Mouse (Mus musculus) myocyte (in vitro differentiated cells): ENCODE measurements at regions not wholly inside any gene's neighbourhood (a gene's known extent, or its start where the extent isn't known, plus 50 kb on each side); places are given as distances from the start of the nearest gene placed in this dataset.

Source experiments
- H3K27me3 ChIP-seq: one replicate; pipeline ENCODE4 v1.6.1; 2011; ENCODE audit not compliant: control insufficient read depth, insufficient read depth, insufficient read length
- H3K36me3 ChIP-seq: one replicate; pipeline ENCODE4 v1.6.1; 2011; ENCODE audit not compliant: control insufficient read depth, insufficient read depth
- H3K4me2 ChIP-seq: one replicate; pipeline ENCODE4 v1.6.1; 2011; ENCODE audit warnings: low read depth, control low read depth
- H3K4me3 ChIP-seq: one replicate; pipeline ENCODE4 v1.5.1; 2011; ENCODE audit warnings: mild to moderate bottlenecking, control low read depth, moderate library complexity
- H3K79me2 ChIP-seq: one replicate; pipeline ENCODE4 v1.6.1; 2011; ENCODE audit not compliant: control insufficient read depth, insufficient read depth
- H3ac ChIP-seq: one replicate; pipeline ENCODE4 v1.6.1; 2011; ENCODE audit not compliant: control insufficient read depth, insufficient read length
- CEBPB ChIP-seq: IDR thresholded peaks from 2 replicates; pipeline ENCODE4 v1.6.1; 2011; ENCODE audit warnings: mild to moderate bottlenecking, moderate library complexity; ENCODE audit not compliant: poor library complexity, insufficient read depth, severe bottlenecking
- E2F4 ChIP-seq: IDR thresholded peaks from one replicate; pipeline ENCODE4 v1.6.1; 2011; ENCODE audit warnings: mild to moderate bottlenecking, control low read depth, moderate library complexity; ENCODE audit not compliant: insufficient read depth
- MAX ChIP-seq: IDR thresholded peaks from one replicate; pipeline ENCODE4 v1.6.1; 2011; ENCODE audit warnings: low read depth, mild to moderate bottlenecking, control low read depth
- MYOD1 ChIP-seq, 3 experiments: IDR thresholded peaks; one replicate each; pipeline ENCODE4 v1.6.1; 2011; ENCODE audit warnings: control low read depth in 2 of 3, low read depth in 2 of 3, mild to moderate bottlenecking in 2 of 3, moderate library complexity in 1 of 3; ENCODE audit not compliant: insufficient read length in 2 of 3, control insufficient read depth in 1 of 3
- MYOG ChIP-seq, 3 experiments: IDR thresholded peaks; one replicate each; pipeline ENCODE4 v1.6.1; 2011; ENCODE audit warnings: control low read depth in 2 of 3, low read depth in 2 of 3, mild to moderate bottlenecking in 2 of 3; ENCODE audit not compliant: insufficient read length in 2 of 3, control insufficient read depth in 1 of 3, insufficient read depth in 1 of 3
- POLR2A ChIP-seq: IDR thresholded peaks from one replicate; pipeline ENCODE4 v1.6.1; 2011; ENCODE audit warnings: low read depth, mild to moderate bottlenecking, control low read depth, moderate library complexity; ENCODE audit not compliant: insufficient read length
- POLR2AphosphoS2 ChIP-seq: IDR thresholded peaks from one replicate; pipeline ENCODE4 v1.6.1; 2011; ENCODE audit warnings: low read depth, control low read depth; ENCODE audit not compliant: insufficient read length
- REST ChIP-seq: IDR thresholded peaks from one replicate; pipeline ENCODE4 v1.6.1; 2011; ENCODE audit warnings: mild to moderate bottlenecking, control low read depth, moderate library complexity; ENCODE audit not compliant: insufficient read depth, insufficient read length
- SRF ChIP-seq: IDR thresholded peaks from one replicate; pipeline ENCODE4 v1.6.1; 2011; ENCODE audit warnings: low read depth; ENCODE audit not compliant: control insufficient read depth, insufficient read length
- TCF12 ChIP-seq: IDR thresholded peaks from one replicate; pipeline ENCODE4 v1.6.1; 2011; ENCODE audit warnings: mild to moderate bottlenecking, control low read depth; ENCODE audit not compliant: poor library complexity, insufficient read depth, severe bottlenecking
- TCF3 ChIP-seq: IDR thresholded peaks from one replicate; pipeline ENCODE4 v1.6.1; 2011; ENCODE audit warnings: low read depth, control low read depth; ENCODE audit not compliant: insufficient read length
- USF1 ChIP-seq: IDR thresholded peaks from one replicate; pipeline ENCODE4 v1.6.1; 2011; ENCODE audit warnings: low read depth, mild to moderate bottlenecking, control low read depth, moderate library complexity

- no peaks in the 10 kb centered on the region for H3K79me2 ChIP-seq
- no peaks in the 10 kb centered on the region for H3K36me3 ChIP-seq
- H3ac ChIP-seq = no peak overlapping the region
- H3K4me3 ChIP-seq = no peak overlapping the region
- no peaks in the 10 kb centered on the region for H3K27me3 ChIP-seq
- no peak overlapping the region for H3K4me2 ChIP-seq
- TF ChIP-seq MYOG (IDR thresholded peaks at IDR 0.05; ENCODE audit: control insufficient read depth in 1 of 3, insufficient read depth in 1 of 3, insufficient read length in 2 of 3, low read depth in 2 of 3) = peak in 1 of 3 experiments; percentile 50
- TF ChIP-seq SRF = no peak
- TF ChIP-seq CEBPB = no peak
- peak; percentile 47 to 98 (median 96) for TF ChIP-seq MYOD1 (IDR thresholded peaks at IDR 0.05; ENCODE audit: control insufficient read depth in 1 of 3, insufficient read length in 2 of 3, low read depth in 2 of 3)
- TF ChIP-seq E2F4 = no peak
- TF ChIP-seq TCF3 = no peak
- TF ChIP-seq MAX = no peak
- TF ChIP-seq POLR2A = no peak
- no peak for TF ChIP-seq REST
- TF ChIP-seq USF1 = no peak
- no peak for TF ChIP-seq POLR2AphosphoS2
- no peak for TF ChIP-seq TCF12
Measured at GRCm38 (mm10) chr11:66813310-66813709, 98.5 kb upstream of the Pirt start.

- Histone ChIP-seq H3K79me2 (no peaks in the 10 kb centered on the region), H3K36me3 (no peaks in the 10 kb centered on the region), H3ac (no peak overlapping the region), H3K4me3 (no peak overlapping the region), H3K27me3 (no peaks in the 10 kb centered on the region), H3K4me2 (no peak overlapping the region)
- TF ChIP-seq SRF = no peak
Measured at GRCm38 (mm10) chr11:66813731-66814130, 98.0 kb upstream of the Pirt start.

GRCm38 (mm10) chr11:66835864-66836263 is 75.9 kb upstream of the Pirt start:
- no peaks in the 10 kb centered on the region for H3K27me3 ChIP-seq
- no peaks in the 10 kb centered on the region for H3K36me3 ChIP-seq
- no peak overlapping the region for H3ac ChIP-seq
- no peak for TF ChIP-seq MYOD1 (IDR thresholded peaks at IDR 0.05; ENCODE audit: control insufficient read depth in 1 of 3, insufficient read length in 2 of 3, low read depth in 2 of 3)
- TF ChIP-seq TCF3 = no peak
- no peak for TF ChIP-seq SRF
- no peak for TF ChIP-seq TCF12
- no peak for TF ChIP-seq E2F4
- TF ChIP-seq POLR2A = no peak
- no peak for TF ChIP-seq MAX
- TF ChIP-seq REST = no peak
- no peak for TF ChIP-seq USF1
- TF ChIP-seq CEBPB = no peak
- no peak for TF ChIP-seq POLR2AphosphoS2
- TF ChIP-seq MYOG (IDR thresholded peaks at IDR 0.05; ENCODE audit: control insufficient read depth in 1 of 3, insufficient read depth in 1 of 3, insufficient read length in 2 of 3, low read depth in 2 of 3) = no peak
- no peaks in the 10 kb centered on the region for H3K79me2 ChIP-seq
- no peak overlapping the region for H3K4me3 ChIP-seq
- H3K4me2 ChIP-seq = no peak overlapping the region

GRCm38 (mm10) chr11:66836633-66837380 is 75.0 kb upstream of the Pirt start:
- TF ChIP-seq TCF12 (no peak), TCF3 (no peak), MYOD1 (IDR thresholded peaks at IDR 0.05; ENCODE audit: control insufficient read depth in 1 of 3, insufficient read length in 2 of 3, low read depth in 2 of 3) (no peak), MYOG (IDR thresholded peaks at IDR 0.05; ENCODE audit: control insufficient read depth in 1 of 3, insufficient read depth in 1 of 3, insufficient read length in 2 of 3, low read depth in 2 of 3) (no peak), REST (no peak), MAX (no peak), SRF (no peak), CEBPB (no peak), POLR2A (no peak), USF1 (no peak), POLR2AphosphoS2 (no peak), E2F4 (no peak)
- Histone ChIP-seq H3K27me3 (no peaks in the 10 kb centered on the region), H3K79me2 (no peaks in the 10 kb centered on the region), H3K4me2 (no peak overlapping the region), H3K4me3 (no peak overlapping the region), H3K36me3 (no peaks in the 10 kb centered on the region), H3ac (no peak overlapping the region)

GRCm38 (mm10) chr11:66845238-66845637 is 66.5 kb upstream of the Pirt start:
- Histone ChIP-seq H3K79me2 (no peaks in the 10 kb centered on the region), H3K4me3 (no peak overlapping the region), H3ac (no peak overlapping the region), H3K27me3 (no peaks in the 10 kb centered on the region), H3K36me3 (no peaks in the 10 kb centered on the region), H3K4me2 (no peak overlapping the region)
- TF ChIP-seq MYOG (IDR thresholded peaks at IDR 0.05; ENCODE audit: control insufficient read depth in 1 of 3, insufficient read depth in 1 of 3, insufficient read length in 2 of 3, low read depth in 2 of 3) = no peak
